Mouse (Mus musculus) forebrain, postnatal 0 days (tissue): ENCODE measurements at regions not wholly inside any gene's neighbourhood (a gene's known extent, or its start where the extent isn't known, plus 50 kb on each side); places are given as distances from the start of the nearest gene placed in this dataset.

ENCODE experiments used
- ATAC-seq: fragments of 200-750 bp; cut with Nextera tagmentation; 2 replicates; pipeline ENCODE4 v1.8.0; 2017; ENCODE audit warnings: mild to moderate bottlenecking, moderate library complexity
- DNase-seq: peaks from one replicate; pipeline ENCODE4 v3.0.0-alpha.2; 2015
- H3K27ac ChIP-seq: fragments of 300-500 bp; sonication (generic); 2 replicates; pipeline ENCODE4 v1.5.1; 2014; ENCODE audit warnings: low read depth, mild to moderate bottlenecking, antibody characterized with exemption, low read length, moderate library complexity, mixed read lengths
- H3K27me3 ChIP-seq: fragments of 300-500 bp; sonication (generic); 2 replicates; pipeline ENCODE4 v1.6.1; 2014; ENCODE audit warnings: mild to moderate bottlenecking, low read length, mixed read lengths; ENCODE audit not compliant: insufficient read depth
- H3K36me3 ChIP-seq: fragments of 300-500 bp; sonication (generic); 2 replicates; pipeline ENCODE4 v1.6.1; 2014; ENCODE audit warnings: mild to moderate bottlenecking, moderate library complexity; ENCODE audit not compliant: insufficient read depth
- H3K4me1 ChIP-seq: fragments of 300-500 bp; sonication (generic); 2 replicates; pipeline ENCODE4 v1.6.1; 2014; ENCODE audit warnings: antibody characterized with exemption; ENCODE audit not compliant: insufficient read depth
- H3K4me2 ChIP-seq: fragments of 300-500 bp; sonication (generic); 2 replicates; pipeline ENCODE4 v1.6.1; 2014; ENCODE audit warnings: low read depth, mild to moderate bottlenecking, moderate library complexity
- H3K4me3 ChIP-seq: fragments of 300-500 bp; sonication (generic); 2 replicates; pipeline ENCODE4 v1.5.1; 2014; ENCODE audit warnings: low read depth, low read length, mixed read lengths
- H3K9ac ChIP-seq: fragments of 300-500 bp; sonication (generic); 2 replicates; pipeline ENCODE4 v1.6.1; 2014; ENCODE audit warnings: mild to moderate bottlenecking
- H3K9me3 ChIP-seq: fragments of 300-500 bp; sonication (generic); 2 replicates; pipeline ENCODE4 v1.6.1; 2016; ENCODE audit warnings: low read length
- CTCF ChIP-seq: sonication (generic); IDR thresholded peaks from 2 replicates; pipeline ENCODE4 v1.5.1; 2016; ENCODE audit warnings: antibody characterized with exemption, control low read depth, low read depth
- WGBS: fragments of 180-500 bp; shearing (Covaris S2); extraction: QIAGEN DNeasy Blood & Tissue Kit; methylation state at CpG from one replicate; pipeline ENCODE4 v1.1.7; 2014; 5-methylcytosine and 5-hydroxymethylcytosine counted together

DNA sequence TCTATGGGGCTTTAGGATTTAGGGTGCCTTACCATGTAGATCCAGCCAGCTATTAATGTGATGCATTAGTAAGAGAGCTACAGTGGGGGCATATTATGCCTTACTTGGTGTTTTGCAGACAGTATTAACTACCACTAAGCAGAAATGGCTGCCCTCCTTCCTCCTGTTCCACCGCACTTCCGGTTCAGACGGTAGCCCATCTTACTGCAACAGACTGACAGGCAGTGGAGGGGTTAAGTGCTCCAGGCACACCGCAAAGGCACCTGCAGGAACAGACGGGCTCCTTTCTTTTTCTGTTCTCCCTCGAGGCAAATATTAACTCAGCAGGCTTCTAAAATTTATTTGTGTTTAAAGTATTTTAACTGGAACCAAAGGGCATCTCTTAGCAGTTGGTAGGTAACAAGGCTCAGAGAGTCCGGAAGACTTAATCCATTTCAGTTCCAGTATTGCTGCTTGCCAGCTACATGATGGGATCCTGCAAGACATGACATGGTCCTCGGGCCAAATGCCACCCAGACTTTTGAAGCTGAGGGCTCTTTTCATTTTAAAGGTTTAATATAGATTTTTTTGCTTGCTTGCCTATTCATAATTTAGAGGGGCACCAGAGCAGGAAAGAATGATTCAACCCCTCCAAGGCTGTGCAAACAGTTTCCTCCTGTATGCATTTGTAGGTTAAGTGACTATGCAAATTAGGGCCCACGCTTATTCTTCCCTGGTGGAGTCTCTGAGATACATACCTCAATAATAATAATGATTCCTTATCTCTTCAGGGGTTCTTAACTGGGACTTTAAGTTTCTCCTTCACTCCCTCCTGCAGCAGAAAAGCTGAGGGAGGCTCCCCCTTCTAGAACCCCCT, 177.7 kb downstream of the Emp1 start:
- Histone ChIP-seq H3K4me3 (no peak overlapping the region), H3K4me2 (no peak overlapping the region), H3K27ac (no peak overlapping the region), H3K9me3 (no peaks in the 10 kb centered on the region), H3K27me3 (no peaks in the 10 kb centered on the region), H3K36me3 (no peaks in the 10 kb centered on the region), H3K9ac (no peak overlapping the region), H3K4me1 (no peaks in the 10 kb centered on the region)
- DNase-seq (no peak), ATAC-seq (no peak)
- no peak for TF ChIP-seq CTCF
- WGBS: 34% methylated on average over 9 of the region's 9 CpGs

GRCm38 (mm10) chr6:135541566-135541965, 179.2 kb downstream of the Emp1 start:
- Histone ChIP-seq H3K9ac (no peak overlapping the region), H3K27me3 (no peaks in the 10 kb centered on the region), H3K9me3 (no peaks in the 10 kb centered on the region), H3K4me1 (no peaks in the 10 kb centered on the region), H3K4me2 (no peak overlapping the region), H3K4me3 (no peak overlapping the region), H3K36me3 (no peaks in the 10 kb centered on the region), H3K27ac (no peak overlapping the region)
- no peak for TF ChIP-seq CTCF
- WGBS: 70% methylated on average over 5 of the region's 5 CpGs
- DNase-seq: no peak
- no peak for ATAC-seq

GRCm38 (mm10) chr6:135542356-135542755, 180.0 kb downstream of the Emp1 start:
- no peak for TF ChIP-seq CTCF
- Histone ChIP-seq H3K4me3 (no peak overlapping the region), H3K4me2 (no peak overlapping the region), H3K9me3 (no peaks in the 10 kb centered on the region), H3K36me3 (no peaks in the 10 kb centered on the region), H3K27ac (no peak overlapping the region), H3K9ac (no peak overlapping the region), H3K27me3 (no peaks in the 10 kb centered on the region), H3K4me1 (no peaks in the 10 kb centered on the region)
- ATAC-seq: no peak
- DNase-seq: no peak
- 67% methylated on average over 5 of the region's 5 CpGs for WGBS

- Histone ChIP-seq H3K36me3 (no peaks in the 10 kb centered on the region), H3K9ac (no peak overlapping the region), H3K27me3 (no peaks in the 10 kb centered on the region), H3K4me3 (no peak overlapping the region), H3K4me1 (no peaks in the 10 kb centered on the region), H3K9me3 (no peaks in the 10 kb centered on the region), H3K4me2 (no peak overlapping the region), H3K27ac (no peak overlapping the region; the same call in 1 of the 2 replicates)
- WGBS: 31% methylated on average over 3 of the region's 3 CpGs
- DNase-seq (peak; percentile 60), ATAC-seq (peak; percentile 89)
- TF ChIP-seq CTCF: no peak
Observed at GRCm38 (mm10) chr6:135543390-135543789, 181.0 kb downstream of the Emp1 start.

GRCm38 (mm10) chr6:135543863-135544262, 181.5 kb downstream of the Emp1 start:
- H3K4me2 ChIP-seq: no peak overlapping the region
- H3K27ac ChIP-seq: no peak overlapping the region
- TF ChIP-seq CTCF: no peak
- ATAC-seq (peak; percentile 52), DNase-seq (no peak)
- no peaks in the 10 kb centered on the region for H3K36me3 ChIP-seq
- H3K9ac ChIP-seq: no peak overlapping the region
- no peaks in the 10 kb centered on the region for H3K27me3 ChIP-seq
- WGBS: 22% methylated on average over 3 of the region's 3 CpGs
- H3K4me1 ChIP-seq: no peaks in the 10 kb centered on the region
- H3K4me3 ChIP-seq: no peak overlapping the region
- H3K9me3 ChIP-seq: no peaks in the 10 kb centered on the region

- Histone ChIP-seq H3K36me3 (no peaks in the 10 kb centered on the region), H3K4me3 (no peak overlapping the region), H3K4me2 (no peak overlapping the region), H3K9ac (no peak overlapping the region), H3K4me1 (no peaks in the 10 kb centered on the region), H3K27me3 (no peaks in the 10 kb centered on the region), H3K27ac (no peak overlapping the region), H3K9me3 (no peaks in the 10 kb centered on the region)
- DNase-seq (no peak), ATAC-seq (0 out of 2 replicates have a peak, but pooled peaks have one; percentile 27)
- 32% methylated on average over 3 of the region's 3 CpGs for WGBS
- TF ChIP-seq CTCF: no peak
Observed at GRCm38 (mm10) chr6:135550368-135550950, 188.1 kb downstream of the Emp1 start.

DNA sequence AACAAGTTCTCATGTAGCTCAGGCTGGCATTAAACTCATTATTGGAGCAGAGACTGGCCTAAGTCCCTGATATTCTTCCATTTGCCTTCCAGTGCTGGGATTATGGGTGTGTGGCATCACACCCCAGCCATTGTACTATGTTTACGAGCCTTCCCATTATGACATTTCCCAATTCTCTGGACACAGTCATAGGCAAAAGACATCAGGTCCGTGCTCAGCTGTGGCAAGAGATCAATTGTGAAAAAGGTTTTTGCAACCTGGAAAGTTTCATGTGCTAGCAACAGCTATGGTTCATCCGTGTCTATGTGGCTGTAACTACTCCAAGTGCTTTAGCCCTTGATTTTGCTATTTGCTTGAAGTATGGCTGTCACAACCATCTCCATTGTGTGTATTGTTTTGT, 190.1 kb downstream of the Emp1 start:
- no peaks in the 10 kb centered on the region for H3K4me1 ChIP-seq
- 75% methylated on average over 3 of the region's 3 CpGs for WGBS
- TF ChIP-seq CTCF: no peak
- no peak for DNase-seq
- H3K4me3 ChIP-seq: no peak overlapping the region
- no peaks in the 10 kb centered on the region for H3K36me3 ChIP-seq
- no peak overlapping the region for H3K4me2 ChIP-seq
- no peak overlapping the region for H3K27ac ChIP-seq
- H3K9me3 ChIP-seq: no peaks in the 10 kb centered on the region
- H3K27me3 ChIP-seq: no peaks in the 10 kb centered on the region
- ATAC-seq: no peak
- no peak overlapping the region for H3K9ac ChIP-seq
